Mouse (Mus musculus) MEL (cell line): ENCODE measurements around the gene Dhdh. TPM values are rescaled to one million over a fixed set of nuclear protein-coding genes. Genes with fewer than 3 reads are reported as not detected.

Experiments
- DNase-seq: peaks from one replicate; pipeline ENCODE4 v3.0.0; 2011; ENCODE audit warnings: low read depth, low spot score
- H3K27ac ChIP-seq: 2 replicates; pipeline ENCODE4 v1.5.1; 2012; ENCODE audit warnings: low read depth, mild to moderate bottlenecking, control low read depth, low read length, moderate library complexity; ENCODE audit not compliant: control insufficient read depth
- H3K27me3 ChIP-seq, 2 experiments: fragments of 150-350 bp in 1 of 2; sonication (generic) in 1 of 2; 2 replicates each; pipeline ENCODE4 v1.6.1; 2012; ENCODE audit warnings: low read length in 2 of 2, mild to moderate bottlenecking in 2 of 2, improper control_type of control experiment in 1 of 2, moderate library complexity in 1 of 2; ENCODE audit not compliant: insufficient read depth in 2 of 2, control insufficient read depth in 1 of 2
- H3K36me3 ChIP-seq, 2 experiments: 2 replicates each; pipeline ENCODE4 v1.6.1; 2012 to 2014; ENCODE audit warnings: low read length in 2 of 2, improper control_type of control experiment in 1 of 2, inconsistent platforms in 1 of 2, mild to moderate bottlenecking in 1 of 2; ENCODE audit not compliant: insufficient read depth in 2 of 2, control insufficient read depth in 1 of 2
- H3K4me1 ChIP-seq, 2 experiments: fragments of 150-350 bp in 1 of 2; sonication (generic) in 1 of 2; 2 replicates each; pipeline ENCODE4 v1.6.1; 2012; ENCODE audit warnings: low read length in 2 of 2, improper control_type of control experiment in 1 of 2, mild to moderate bottlenecking in 1 of 2; ENCODE audit not compliant: insufficient read depth in 2 of 2, control insufficient read depth in 1 of 2
- H3K4me3 ChIP-seq, 2 experiments: fragments of 150-350 bp in 1 of 2; sonication (generic) in 1 of 2; 2 replicates each; pipeline ENCODE4 v1.5.1; 2012; ENCODE audit warnings: low read depth in 2 of 2, low read length in 2 of 2, mild to moderate bottlenecking in 2 of 2, moderate library complexity in 2 of 2, control low read depth in 1 of 2, improper control_type of control experiment in 1 of 2; ENCODE audit not compliant: control insufficient read depth in 1 of 2, insufficient read depth in 1 of 2
- H3K79me2 ChIP-seq: 2 replicates; pipeline ENCODE4 v1.6.1; 2012; ENCODE audit warnings: mild to moderate bottlenecking, low read length, moderate library complexity; ENCODE audit not compliant: control insufficient read depth, poor library complexity, insufficient read depth
- H3K9ac ChIP-seq: 2 replicates; pipeline ENCODE4 v1.6.1; 2012; ENCODE audit warnings: low read depth, mild to moderate bottlenecking, control low read depth, low read length, moderate library complexity; ENCODE audit not compliant: control insufficient read depth, poor library complexity, severe bottlenecking
- H3K9me3 ChIP-seq: fragments of 150-350 bp; sonication (generic); replicated peaks from 2 replicates; pipeline ENCODE4 v1.6.1; 2012; ENCODE audit warnings: mild to moderate bottlenecking, low read length, improper control_type of control experiment, moderate library complexity; ENCODE audit not compliant: insufficient read depth
- CHD1 ChIP-seq: IDR thresholded peaks from 2 replicates; pipeline ENCODE4 v1.6.1; 2012; ENCODE audit warnings: low read depth, mild to moderate bottlenecking, inconsistent platforms, low read length, improper control_type of control experiment
- E2F4 ChIP-seq: IDR thresholded peaks from 2 replicates; pipeline ENCODE4 v1.6.1; 2011; ENCODE audit warnings: low read depth, low read length, improper control_type of control experiment, borderline replicate concordance
- EP300 ChIP-seq, 2 experiments: IDR thresholded peaks; 2 replicates each; pipeline ENCODE4 v1.6.1; 2011; ENCODE audit warnings: improper control_type of control experiment in 2 of 2, low read length in 2 of 2, low read depth in 1 of 2, mild to moderate bottlenecking in 1 of 2
- GATA1 ChIP-seq: IDR thresholded peaks from 2 replicates; pipeline ENCODE4 v1.6.1; 2011; ENCODE audit warnings: low read depth, low read length, improper control_type of control experiment
- HCFC1 ChIP-seq: IDR thresholded peaks from 2 replicates; pipeline ENCODE4 v1.6.1; 2012; ENCODE audit warnings: low read depth, mild to moderate bottlenecking, inconsistent platforms, low read length, improper control_type of control experiment, moderate library complexity
- KAT2A ChIP-seq: conservative IDR thresholded peaks from 2 replicates; pipeline ENCODE4 v1.6.1; 2012; ENCODE audit warnings: low read depth, low read length, improper control_type of control experiment, inconsistent platforms
- MAX ChIP-seq: IDR thresholded peaks from 2 replicates; pipeline ENCODE4 v1.6.1; 2011; ENCODE audit warnings: low read length, improper control_type of control experiment
- MEF2A ChIP-seq: IDR thresholded peaks from 2 replicates; pipeline ENCODE4 v1.6.1; 2014; ENCODE audit warnings: low read depth, mild to moderate bottlenecking, inconsistent platforms, low read length, improper control_type of control experiment; ENCODE audit not compliant: poor library complexity, insufficient replicate concordance, severe bottlenecking; ENCODE audit errors: extremely low read depth
- MXI1 ChIP-seq: IDR thresholded peaks from 2 replicates; pipeline ENCODE4 v1.6.1; 2011; ENCODE audit warnings: mild to moderate bottlenecking, low read depth, low read length, improper control_type of control experiment
- MYB ChIP-seq: IDR thresholded peaks from 2 replicates; pipeline ENCODE4 v1.6.1; 2011; ENCODE audit warnings: mild to moderate bottlenecking, low read depth, low read length, improper control_type of control experiment
- NELFE ChIP-seq: IDR thresholded peaks from 2 replicates; pipeline ENCODE4 v1.6.1; 2011; ENCODE audit warnings: low read depth, low read length, improper control_type of control experiment
- NRF1 ChIP-seq: IDR thresholded peaks from 2 replicates; pipeline ENCODE4 v1.6.1; 2014; ENCODE audit warnings: low read depth, mild to moderate bottlenecking, inconsistent platforms, low read length, improper control_type of control experiment, moderate library complexity; ENCODE audit not compliant: poor library complexity, insufficient read depth, severe bottlenecking
- POLR2A ChIP-seq, 2 experiments: IDR thresholded peaks; 2 replicates each; pipeline ENCODE4 v1.6.1; 2011 to 2012; ENCODE audit warnings: low read length in 2 of 2, mild to moderate bottlenecking in 2 of 2, control low read depth in 1 of 2, improper control_type of control experiment in 1 of 2, low read depth in 1 of 2, moderate library complexity in 1 of 2; ENCODE audit not compliant: control insufficient read depth in 1 of 2, insufficient read depth in 1 of 2, poor library complexity in 1 of 2
- POLR2AphosphoS2 ChIP-seq: IDR thresholded peaks from 2 replicates; pipeline ENCODE4 v1.6.1; 2011; ENCODE audit warnings: low read length, improper control_type of control experiment
- RCOR1 ChIP-seq: IDR thresholded peaks from 2 replicates; pipeline ENCODE4 v1.6.1; 2012; ENCODE audit warnings: low read depth, mild to moderate bottlenecking, inconsistent platforms, low read length, improper control_type of control experiment
- SIN3A ChIP-seq: IDR thresholded peaks from 2 replicates; pipeline ENCODE4 v1.6.1; 2012; ENCODE audit warnings: low read length, improper control_type of control experiment, inconsistent platforms
- TAL1 ChIP-seq: IDR thresholded peaks from 2 replicates; pipeline ENCODE4 v1.6.1; 2012; ENCODE audit warnings: mild to moderate bottlenecking, inconsistent platforms, low read length, moderate library complexity, mixed read lengths
- TBP ChIP-seq: IDR thresholded peaks from 2 replicates; pipeline ENCODE4 v1.8.0; 2011; ENCODE audit warnings: low read depth, low read length, improper control_type of control experiment
- TCF12 ChIP-seq: IDR thresholded peaks from 2 replicates; pipeline ENCODE4 v1.6.1; 2014; ENCODE audit warnings: low read depth, mild to moderate bottlenecking, inconsistent platforms, low read length, improper control_type of control experiment, moderate library complexity
- USF1 ChIP-seq: IDR thresholded peaks from 2 replicates; pipeline ENCODE4 v1.6.1; 2014; ENCODE audit warnings: low read depth, mild to moderate bottlenecking, inconsistent platforms, low read length, improper control_type of control experiment, moderate library complexity
- ZKSCAN1 ChIP-seq: IDR thresholded peaks from 2 replicates; pipeline ENCODE4 v1.6.1; 2012; ENCODE audit warnings: low read depth, mild to moderate bottlenecking, inconsistent platforms, low read length, improper control_type of control experiment, moderate library complexity
- ZNF384 ChIP-seq: IDR thresholded peaks from 2 replicates; pipeline ENCODE4 v1.6.1; 2012; ENCODE audit warnings: low read depth, mild to moderate bottlenecking, inconsistent platforms, low read length, improper control_type of control experiment
- polyA plus RNA-seq, 2 experiments: library from polyadenylated mRNA; stranded (reverse) in 1 of 2; unstranded in 1 of 2; fragments of >175 nt in 1 of 2; fragments of >200 nt in 1 of 2; gene quantifications; 2 replicates each; pipeline versions ENCODE4 v1.2.1 to v1.2.4; 2012; ENCODE audit warnings: low replicate concordance in 2 of 2, low read depth in 1 of 2; ENCODE audit not compliant: insufficient read length in 2 of 2, insufficient read depth in 1 of 2, missing spikeins in 1 of 2
- total RNA-seq: library from RNA; depleted of rRNA; stranded (reverse); fragments of 300-350 nt; gene quantifications from 2 replicates; pipeline ENCODE4 v1.2.3, GENCODE M21; 2012

The Dhdh gene
- total and polyA plus RNA-seq, 3 experiments = 0.08 to 1.6 TPM; not detected in 1

DNA sequence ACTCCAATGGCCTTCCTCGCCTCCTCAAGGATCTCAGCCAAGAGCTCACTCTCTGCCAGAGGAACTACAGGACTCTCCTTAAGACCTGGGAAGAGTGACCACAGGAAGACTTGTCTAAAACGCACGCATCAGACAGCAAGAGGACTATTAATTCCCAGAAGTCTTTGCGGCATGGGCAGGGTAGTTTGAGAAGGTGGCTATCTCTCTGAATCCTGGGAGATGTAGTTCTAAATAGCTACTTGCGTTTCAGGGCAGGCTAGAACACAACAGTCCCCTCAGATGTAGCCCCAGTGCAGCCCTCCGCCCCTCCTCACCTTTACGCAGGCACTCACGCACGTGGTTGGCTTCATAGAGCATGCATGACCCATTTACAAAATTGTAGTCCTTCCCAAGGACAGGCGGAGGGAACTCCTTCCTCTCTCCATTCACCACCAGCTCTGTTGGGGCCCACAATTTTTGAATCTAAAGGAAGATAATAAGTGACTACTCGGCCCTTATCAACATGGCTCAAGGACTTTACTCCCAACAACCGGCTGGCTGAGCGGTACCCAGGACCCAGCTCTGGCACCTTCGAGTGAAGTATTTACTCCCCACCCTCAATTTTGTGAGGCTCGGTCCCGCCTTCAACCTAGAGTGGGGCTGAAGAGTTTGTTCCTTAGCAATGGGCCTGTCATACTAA is 13.2 kb downstream of the Dhdh start:
- DNase-seq = peak; percentile 91
- Histone ChIP-seq H3K9me3 (no peaks in the 10 kb centered on the region), H3K79me2 (peaks cover 3% of the 10 kb centered on the region; the same call in 1 of the 2 replicates), H3K4me3 (peak overlapping the region; percentile 70 to 76), H3K4me1 (peaks cover 5 to 25% of the 10 kb centered on the region in 2 experiments; a peak in 3 of 4 replicates), H3K9ac (peak overlapping the region; percentile 72), H3K27ac (peak overlapping the region; percentile 67), H3K27me3 (no peaks in the 10 kb centered on the region), H3K36me3 (peaks cover 0 to 13% of the 10 kb centered on the region in 2 experiments; a peak in 2 of 4 replicates)
- 0 out of 2 replicates have a peak, but pooled peaks have one; percentile 13 for TF ChIP-seq NRF1
- peak; percentile 84 for TF ChIP-seq SIN3A
- TF ChIP-seq MYB = no peak
- no peak for TF ChIP-seq E2F4
- TF ChIP-seq TCF12 = peak; percentile 28; the same call in 1 of the 2 replicates
- no peak for TF ChIP-seq ZKSCAN1
- peak; percentile 38; the same call in 1 of the 2 replicates for TF ChIP-seq USF1
- TF ChIP-seq POLR2AphosphoS2 = peak; percentile 89
- no peak for TF ChIP-seq CHD1
- TF ChIP-seq NELFE = peak; percentile 80
- TF ChIP-seq POLR2A (IDR thresholded peaks at IDR 0.05; ENCODE audit: control insufficient read depth in 1 of 2, insufficient read depth in 1 of 2, low read depth in 1 of 2, low read length in 2 of 2, poor library complexity in 1 of 2) = peak; percentile 59 to 88; a peak in 3 of 4 replicates
- TF ChIP-seq MEF2A = no peak
- 0 out of 2 replicates have a peak, but pooled peaks have one; percentile 12 for TF ChIP-seq ZNF384
- peak; percentile 77 for TF ChIP-seq KAT2A
- no peak for TF ChIP-seq RCOR1
- 0 out of 4 replicates have a peak, but pooled peaks of 1 of the 2 experiments have one; percentile 8 for TF ChIP-seq EP300 (IDR thresholded peaks at IDR 0.05; ENCODE audit: low read depth in 1 of 2, low read length in 2 of 2)
- TF ChIP-seq MXI1 = peak; percentile 73
- no peak for TF ChIP-seq TAL1
- TF ChIP-seq MAX = peak; percentile 68
- no peak; the same call in 1 of the 2 replicates for TF ChIP-seq GATA1
- TF ChIP-seq TBP = peak; percentile 89
- TF ChIP-seq HCFC1 = peak; percentile 97
